ENCODE assay signal across 15 mouse cellular contexts in genomic region chr6:72352636-72353405, GRCm38 (mm10). TPM values are rescaled to one million over a fixed set of nuclear protein-coding genes. Genes with fewer than 3 reads are reported as not detected.
DNase-seq lines count a peak whose midpoint lies in the region; ATAC-seq lines count a peak whose summit lies in the region.
"Had no signal": no experiment of that assay in that cellular context is flagged by ENCODE, and none has a peak within 500 bp of the region (broad histone marks: within the 10 kb centered on the region; RNA-seq: fewer than 3 reads in every experiment).

No protein-coding gene starts in this region.

- H3K4me3 ChIP-seq in forebrain, embryonic 14.5 days (ENCODE audit: low read depth, low read length), result no peak overlapping the region
- no peak overlapping the region for H3K4me3 ChIP-seq in forebrain, embryonic 10.5 days
- H3K4me3 ChIP-seq in kidney, embryonic 15.5 days (replicated peaks), result no peak overlapping the region
- no peak overlapping the region for H3K4me3 ChIP-seq in limb, embryonic 12.5 days (replicated peaks)
- no peak overlapping the region for H3K4me3 ChIP-seq in lung, embryonic 16.5 days (ENCODE audit: low read length)

- WGBS in forebrain, embryonic 14.5 days, result 73% methylated on average over 5 of the region's 5 CpGs
- WGBS in forebrain, embryonic 10.5 days, result 77% methylated on average over 5 of the region's 5 CpGs
- 76% methylated on average over 5 of the region's 5 CpGs for WGBS in kidney, embryonic 15.5 days
- WGBS in limb, embryonic 12.5 days, result 43% methylated on average over 5 of the region's 5 CpGs
- 37% methylated on average over 5 of the region's 5 CpGs for WGBS in lung, embryonic 16.5 days

- H3K9ac ChIP-seq in forebrain, embryonic 14.5 days (ENCODE audit: low read length), result no peak overlapping the region
- no peak overlapping the region for H3K9ac ChIP-seq in kidney, embryonic 15.5 days
- H3K9ac ChIP-seq in limb, embryonic 12.5 days (replicated peaks), result no peak overlapping the region; the same call in 1 of the 2 replicates
- H3K9ac ChIP-seq in lung, embryonic 16.5 days (ENCODE audit: low read length), result no peak overlapping the region
- H3K9ac ChIP-seq: forebrain, postnatal 0 days had no signal

- intact Hi-C loops in gastrocnemius, postnatal 36 days (cut with DNase I), result no loop called here

- peaks cover 30% of the 10 kb centered on the region for H3K36me3 ChIP-seq in forebrain, embryonic 14.5 days (ENCODE audit: control insufficient read depth, insufficient read depth, low read length)
- peaks cover 46% of the 10 kb centered on the region for H3K36me3 ChIP-seq in forebrain, embryonic 10.5 days (replicated peaks)
- peaks cover 41% of the 10 kb centered on the region for H3K36me3 ChIP-seq in kidney, embryonic 15.5 days
- peaks cover 33% of the 10 kb centered on the region for H3K36me3 ChIP-seq in limb, embryonic 12.5 days
- H3K36me3 ChIP-seq in lung, embryonic 16.5 days (ENCODE audit: control insufficient read depth, insufficient read depth, low read length), result peaks cover 6% of the 10 kb centered on the region; the same call in 1 of the 2 replicates

- H3K4me2 ChIP-seq in forebrain, embryonic 14.5 days (ENCODE audit: low read length), result no peak overlapping the region
- H3K4me2 ChIP-seq in kidney, embryonic 15.5 days, result no peak overlapping the region
- H3K4me2 ChIP-seq in limb, embryonic 12.5 days, result no peak overlapping the region
- H3K4me2 ChIP-seq in lung, embryonic 16.5 days (ENCODE audit: low read depth, low read length), result peak overlapping the region; percentile 18

- DNase-seq in forebrain, embryonic 14.5 days (ENCODE audit: low spot score), result peak; percentile 45
- DNase-seq in forebrain, embryonic 10.5 days (ENCODE audit: extremely low spot score, low spot score), result no peak
- peak; percentile 72 for DNase-seq in kidney, postnatal 14 days
- no peak for DNase-seq in gastrocnemius, postnatal 36 days
- no peak for DNase-seq in left cerebral cortex, adult 8-10 months (ENCODE audit: low spot score in 2 of 2)
- DNase-seq: adrenal gland, postnatal 10 days; B cell, adult 2 months; cerebellum, adult 11-12 months; forebrain, postnatal 0 days; spleen, adult 18-20 months; thymus, postnatal 36 days had no signal

- peaks cover 12% of the 10 kb centered on the region for H3K4me1 ChIP-seq in forebrain, embryonic 14.5 days (ENCODE audit: control insufficient read depth, insufficient read depth, low read length)
- peaks cover 50% of the 10 kb centered on the region for H3K4me1 ChIP-seq in forebrain, embryonic 10.5 days
- peaks cover 33% of the 10 kb centered on the region for H3K4me1 ChIP-seq in kidney, embryonic 15.5 days
- peaks cover 44% of the 10 kb centered on the region for H3K4me1 ChIP-seq in limb, embryonic 12.5 days (replicated peaks)
- peaks cover 42% of the 10 kb centered on the region for H3K4me1 ChIP-seq in lung, embryonic 16.5 days (replicated peaks; ENCODE audit: control insufficient read depth, insufficient read depth, low read length)

- no peaks in the 10 kb centered on the region for H3K9me3 ChIP-seq in forebrain, embryonic 14.5 days (replicated peaks; ENCODE audit: control insufficient read depth, low read length)
- no peaks in the 10 kb centered on the region for H3K9me3 ChIP-seq in forebrain, embryonic 10.5 days
- no peaks in the 10 kb centered on the region for H3K9me3 ChIP-seq in kidney, embryonic 15.5 days (replicated peaks)
- no peaks in the 10 kb centered on the region for H3K9me3 ChIP-seq in limb, embryonic 12.5 days
- no peaks in the 10 kb centered on the region for H3K9me3 ChIP-seq in lung, embryonic 16.5 days (ENCODE audit: control insufficient read depth, low read length)

- ATAC-seq in forebrain, embryonic 14.5 days, result no peak
- ATAC-seq in kidney, embryonic 15.5 days (replicated peaks; ENCODE audit: low FRiP score), result no peak
- ATAC-seq in limb, embryonic 12.5 days (ENCODE audit: insufficient number of reproducible peaks, insufficient read depth, low FRiP score, low TSS enrichment, low read depth), result no peak
- peak; percentile 23; the same call in 1 of the 2 replicates for ATAC-seq in lung, embryonic 16.5 days (ENCODE audit: low read depth)
- ATAC-seq: forebrain, postnatal 0 days had no signal

- no peak overlapping the region for H3K27ac ChIP-seq in forebrain, embryonic 14.5 days (ENCODE audit: low read depth, low read length)
- H3K27ac ChIP-seq in forebrain, embryonic 10.5 days, result no peak overlapping the region
- H3K27ac ChIP-seq in kidney, embryonic 15.5 days, result no peak overlapping the region
- H3K27ac ChIP-seq in limb, embryonic 12.5 days, result 0 out of 2 replicates have a peak overlapping the region, but pooled peaks have one; percentile 41
- peak overlapping the region; percentile 88 for H3K27ac ChIP-seq in lung, embryonic 16.5 days (ENCODE audit: low read length)
- H3K27ac ChIP-seq: kidney, postnatal 0 days had no signal

- H3K27me3 ChIP-seq in forebrain, embryonic 14.5 days (replicated peaks; ENCODE audit: control insufficient read depth, insufficient read depth, low read length), result no peaks in the 10 kb centered on the region
- H3K27me3 ChIP-seq in forebrain, embryonic 10.5 days (ENCODE audit: poor library complexity, severe bottlenecking), result peaks cover 9% of the 10 kb centered on the region; the same call in 1 of the 2 replicates
- no peaks in the 10 kb centered on the region for H3K27me3 ChIP-seq in kidney, embryonic 15.5 days
- H3K27me3 ChIP-seq in limb, embryonic 12.5 days, result no peaks in the 10 kb centered on the region; the same call in 1 of the 2 replicates
- H3K27me3 ChIP-seq in lung, embryonic 16.5 days (ENCODE audit: control insufficient read depth, insufficient read depth, low read depth, low read length), result no peaks in the 10 kb centered on the region

RNA-seq across cellular contexts. Expression of gene Tmem150a, which starts 2.4 kb away (rescaled TPM):
- polyA plus RNA-seq in forebrain, embryonic 14.5 days (2014; fragmentation: Nextera tagmentation; extraction: Ambion mirVana), result 19.3 and 21.3 TPM in 2 replicates
- polyA plus RNA-seq in forebrain, embryonic 10.5 days (2016; fragmentation: Nextera tagmentation; extraction: Ambion mirVana), result 5.6 and 5.8 TPM in 2 replicates
- polyA plus RNA-seq in kidney, embryonic 15.5 days (2015; fragmentation: Nextera tagmentation; extraction: Ambion mirVana), result 24.0 and 26.7 TPM in 2 replicates
- polyA plus RNA-seq in limb, embryonic 12.5 days (2016; fragmentation: Nextera tagmentation; extraction: Ambion mirVana), result 8.8 and 9.8 TPM in 2 replicates
- polyA plus RNA-seq in lung, embryonic 16.5 days (2015; fragmentation: Nextera tagmentation; extraction: Ambion mirVana), result 15.8 and 16.8 TPM in 2 replicates
- 10 to 100 TPM; 16.9 to 18.8 TPM for total RNA-seq in gastrocnemius, postnatal 36 days (2021)
- total RNA-seq in left cerebral cortex, adult 8-10 months (2022), result 10 to 100 TPM in 2 of 4 experiments, 1 to 10 TPM in 2; 8.9 to 12.8 (median 10.7) TPM

RNA-seq across cellular contexts. Expression of gene 0610030E20Rik, which starts 5.7 kb away (rescaled TPM):
- 12.0 and 17.9 TPM in 2 replicates for polyA plus RNA-seq in forebrain, embryonic 14.5 days (2014; fragmentation: Nextera tagmentation; extraction: Ambion mirVana)
- polyA plus RNA-seq in forebrain, embryonic 10.5 days (2016; fragmentation: Nextera tagmentation; extraction: Ambion mirVana), result 28.7 and 29.8 TPM in 2 replicates
- polyA plus RNA-seq in kidney, embryonic 15.5 days (2015; fragmentation: Nextera tagmentation; extraction: Ambion mirVana), result 27.6 and 29.8 TPM in 2 replicates
- 25.8 and 29.2 TPM in 2 replicates for polyA plus RNA-seq in limb, embryonic 12.5 days (2016; fragmentation: Nextera tagmentation; extraction: Ambion mirVana)
- polyA plus RNA-seq in lung, embryonic 16.5 days (2015; fragmentation: Nextera tagmentation; extraction: Ambion mirVana), result 31.6 and 33.2 TPM in 2 replicates
- total RNA-seq in gastrocnemius, postnatal 36 days (2021), result 1 to 10 TPM; 9.0 to 9.5 TPM
- total RNA-seq in left cerebral cortex, adult 8-10 months (2022), result 10 to 100 TPM; 14.7 to 19.1 (median 17.6) TPM

RNA-seq across cellular contexts. Expression of gene Usp39, which starts 7.8 kb away (rescaled TPM):
- 72.7 and 76.3 TPM in 2 replicates for polyA plus RNA-seq in forebrain, embryonic 14.5 days (2014; fragmentation: Nextera tagmentation; extraction: Ambion mirVana)
- polyA plus RNA-seq in forebrain, embryonic 10.5 days (2016; fragmentation: Nextera tagmentation; extraction: Ambion mirVana), result 90.1 and 91.5 TPM in 2 replicates
- polyA plus RNA-seq in kidney, embryonic 15.5 days (2015; fragmentation: Nextera tagmentation; extraction: Ambion mirVana), result 46.3 and 50.3 TPM in 2 replicates
- 62.7 and 71.3 TPM in 2 replicates for polyA plus RNA-seq in limb, embryonic 12.5 days (2016; fragmentation: Nextera tagmentation; extraction: Ambion mirVana)
- polyA plus RNA-seq in lung, embryonic 16.5 days (2015; fragmentation: Nextera tagmentation; extraction: Ambion mirVana), result 36.7 and 39.2 TPM in 2 replicates
- 10 to 100 TPM; 18.1 to 18.2 TPM for total RNA-seq in gastrocnemius, postnatal 36 days (2021)
- 10 to 100 TPM; 29.6 to 33.2 (median 32.1) TPM for total RNA-seq in left cerebral cortex, adult 8-10 months (2022)

RNA-seq across cellular contexts. Expression of gene Rnf181, which starts 13.9 kb away (rescaled TPM):
- 123 and 129 TPM in 2 replicates for polyA plus RNA-seq in forebrain, embryonic 14.5 days (2014; fragmentation: Nextera tagmentation; extraction: Ambion mirVana)
- polyA plus RNA-seq in forebrain, embryonic 10.5 days (2016; fragmentation: Nextera tagmentation; extraction: Ambion mirVana), result 108 and 111 TPM in 2 replicates
- polyA plus RNA-seq in kidney, embryonic 15.5 days (2015; fragmentation: Nextera tagmentation; extraction: Ambion mirVana), result 116 and 130 TPM in 2 replicates
- polyA plus RNA-seq in limb, embryonic 12.5 days (2016; fragmentation: Nextera tagmentation; extraction: Ambion mirVana), result 89.1 and 93.4 TPM in 2 replicates
- 149 and 152 TPM in 2 replicates for polyA plus RNA-seq in lung, embryonic 16.5 days (2015; fragmentation: Nextera tagmentation; extraction: Ambion mirVana)
- 10 to 100 TPM; 23.7 to 24.2 TPM for total RNA-seq in gastrocnemius, postnatal 36 days (2021)
- 10 to 100 TPM; 76.4 to 85.1 (median 81.5) TPM for total RNA-seq in left cerebral cortex, adult 8-10 months (2022)

RNA-seq across cellular contexts. Expression of gene Vamp5, which starts 27.4 kb away (rescaled TPM):
- polyA plus RNA-seq in forebrain, embryonic 14.5 days (2014; fragmentation: Nextera tagmentation; extraction: Ambion mirVana), result 13.8 and 17.7 TPM in 2 replicates
- polyA plus RNA-seq in forebrain, embryonic 10.5 days (2016; fragmentation: Nextera tagmentation; extraction: Ambion mirVana), result 12.6 and 13.0 TPM in 2 replicates
- polyA plus RNA-seq in kidney, embryonic 15.5 days (2015; fragmentation: Nextera tagmentation; extraction: Ambion mirVana), result 35.0 and 40.7 TPM in 2 replicates
- 13.9 and 17.3 TPM in 2 replicates for polyA plus RNA-seq in limb, embryonic 12.5 days (2016; fragmentation: Nextera tagmentation; extraction: Ambion mirVana)
- 43.0 and 46.3 TPM in 2 replicates for polyA plus RNA-seq in lung, embryonic 16.5 days (2015; fragmentation: Nextera tagmentation; extraction: Ambion mirVana)
- total RNA-seq in gastrocnemius, postnatal 36 days (2021), result 100 to 1,000 TPM in 1 of 2 experiments, 10 to 100 TPM in 1; 83.0 to 107 TPM
- total RNA-seq in left cerebral cortex, adult 8-10 months (2022), result 1 to 10 TPM; 4.4 to 8.6 (median 6.9) TPM

Comparison
In these comparisons a context has a peak if more than half of its experiments do, and no peak if none do; other contexts are left out.
1. DNase-seq: peak in forebrain, embryonic 14.5 days (single experiment) and kidney, postnatal 14 days (single experiment); none in forebrain, embryonic 10.5 days (single experiment), gastrocnemius, postnatal 36 days (0 of 2) and left cerebral cortex, adult 8-10 months (0 of 2).
2. H3K27ac ChIP-seq: peak in limb, embryonic 12.5 days (single experiment) and lung, embryonic 16.5 days (single experiment); none in forebrain, embryonic 14.5 days (single experiment), forebrain, embryonic 10.5 days (single experiment) and kidney, embryonic 15.5 days (single experiment).